Mouse (Mus musculus): Measurements from ENCODE around the gene Gm5741.

- TF ChIP-seq POLR2A (IDR thresholded peaks at IDR 0.05; ENCODE audit: insufficient read depth, low read depth, low read length) (no peak), CTCF (IDR thresholded peaks at IDR 0.05; ENCODE audit: insufficient read depth, low read depth, low read length) (no peak)
These were observed 18.5 kb upstream of the Gm5741 start for GRCm38 (mm10) chr8:85086238-85086637.

Data from olfactory bulb, adult 2 months (tissue).